Mouse (Mus musculus): ENCODE measurements at regions not wholly inside any gene's neighbourhood (a gene's known extent, or its start where the extent isn't known, plus 50 kb on each side); places are given as distances from the start of the nearest gene placed in this dataset.

DNA sequence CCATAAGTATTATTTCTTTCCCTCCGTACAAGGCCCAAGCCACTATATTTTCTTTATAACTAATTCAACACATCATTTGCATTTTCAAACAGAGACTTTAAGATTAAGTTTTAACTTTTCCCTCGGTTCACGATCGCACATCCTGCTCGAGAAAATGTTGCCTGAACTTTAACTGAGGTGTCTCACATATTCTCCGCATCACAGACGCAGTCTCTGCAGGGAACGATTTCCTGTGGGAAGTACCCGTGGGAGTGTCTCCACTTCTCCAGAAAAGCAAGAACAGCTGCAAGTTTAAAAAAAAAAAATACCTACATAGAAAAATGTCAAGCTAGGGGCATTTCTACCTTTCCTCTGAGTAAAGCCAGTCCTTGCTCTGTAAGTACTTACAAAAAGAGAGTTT lies 581.2 kb downstream of the Efna5 start:
- TF ChIP-seq CTCF (conservative IDR thresholded peaks at IDR 0.05) = no peak
- DNase-seq (ENCODE audit: low spot score in 2 of 2) = no peak
- H3K27ac ChIP-seq = no peak overlapping the region
- H3K4me3 ChIP-seq = no peak overlapping the region

DNA sequence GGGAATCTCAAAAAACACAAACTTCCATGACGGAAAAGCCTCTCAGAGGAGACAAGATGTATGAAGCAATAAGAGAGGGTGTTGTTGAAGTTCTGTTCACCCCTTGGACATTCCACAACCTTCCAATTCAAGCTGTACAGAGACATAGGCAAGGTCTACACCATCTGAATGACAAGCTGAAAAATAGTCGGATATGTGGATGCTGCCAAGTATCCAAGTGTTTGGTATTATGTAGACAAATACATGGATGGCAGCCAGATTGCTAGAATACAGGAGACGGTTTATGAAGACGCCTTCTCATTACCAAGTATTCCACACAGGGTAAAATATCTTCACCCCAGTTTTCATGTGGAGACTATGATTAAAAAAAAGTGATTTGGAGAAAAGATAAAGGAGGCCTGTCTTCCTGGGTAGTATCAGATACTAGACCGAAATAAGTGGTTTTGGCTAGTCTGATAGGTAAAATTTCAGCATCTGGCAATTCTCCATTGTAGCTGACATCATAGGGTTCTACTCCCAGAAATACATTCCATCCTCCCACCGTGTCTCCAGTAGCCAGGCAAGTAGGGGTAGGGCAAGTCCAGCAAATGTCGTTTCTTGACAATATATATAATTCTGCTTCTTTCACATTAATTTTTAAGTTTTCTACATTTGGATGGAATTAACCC lies 583.6 kb downstream of the Efna5 start:
- H3K4me3 ChIP-seq = no peak overlapping the region
- H3K27ac ChIP-seq = no peak overlapping the region
- no peak for DNase-seq (ENCODE audit: low spot score in 2 of 2)
- no peak for TF ChIP-seq CTCF (conservative IDR thresholded peaks at IDR 0.05)

DNA sequence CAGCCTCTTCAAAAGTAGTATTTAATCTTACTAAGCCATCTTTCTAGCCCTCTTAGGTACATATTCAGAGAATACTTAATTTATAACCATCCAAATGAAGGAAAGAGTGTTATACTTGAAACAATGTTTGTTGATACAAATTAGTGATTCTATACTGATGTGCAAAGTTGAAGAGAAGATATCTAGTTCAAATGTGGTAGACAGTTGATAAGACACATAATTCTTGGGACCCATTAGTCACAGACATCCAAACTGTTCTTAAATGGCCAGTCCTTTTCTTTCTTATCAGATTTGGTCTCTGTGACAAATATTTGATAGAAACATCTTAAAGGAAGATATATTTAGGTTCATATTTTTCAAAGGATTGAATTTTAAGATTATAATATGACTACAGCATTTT lies 585.7 kb downstream of the Efna5 start:
- no peak for TF ChIP-seq CTCF (conservative IDR thresholded peaks at IDR 0.05)
- no peak for DNase-seq (ENCODE audit: low spot score in 2 of 2)
- H3K27ac ChIP-seq = no peak overlapping the region
- no peak overlapping the region for H3K4me3 ChIP-seq

DNA sequence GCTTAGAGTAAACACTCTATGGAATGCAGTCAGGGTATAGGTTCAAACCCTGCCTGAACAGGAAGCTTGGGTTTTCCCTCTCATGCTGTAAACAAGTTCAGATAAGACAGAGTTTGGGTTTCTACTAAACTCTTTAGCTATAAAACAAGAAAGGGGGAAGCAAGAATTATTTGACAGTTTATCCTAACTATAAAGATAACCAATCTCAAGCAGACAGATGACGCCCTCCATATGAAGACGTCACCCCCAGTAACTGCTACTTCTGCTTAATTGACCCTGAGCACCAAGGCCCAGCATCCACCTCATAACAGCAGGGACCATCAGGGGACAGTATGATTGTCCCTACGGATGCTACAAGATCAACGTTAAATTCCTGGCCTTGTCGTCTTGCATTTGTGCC lies 588.4 kb downstream of the Efna5 start:
- Histone ChIP-seq H3K27ac (no peak overlapping the region), H3K4me3 (no peak overlapping the region)
- no peak for TF ChIP-seq CTCF (conservative IDR thresholded peaks at IDR 0.05)
- no peak for DNase-seq (ENCODE audit: low spot score in 2 of 2)

DNA sequence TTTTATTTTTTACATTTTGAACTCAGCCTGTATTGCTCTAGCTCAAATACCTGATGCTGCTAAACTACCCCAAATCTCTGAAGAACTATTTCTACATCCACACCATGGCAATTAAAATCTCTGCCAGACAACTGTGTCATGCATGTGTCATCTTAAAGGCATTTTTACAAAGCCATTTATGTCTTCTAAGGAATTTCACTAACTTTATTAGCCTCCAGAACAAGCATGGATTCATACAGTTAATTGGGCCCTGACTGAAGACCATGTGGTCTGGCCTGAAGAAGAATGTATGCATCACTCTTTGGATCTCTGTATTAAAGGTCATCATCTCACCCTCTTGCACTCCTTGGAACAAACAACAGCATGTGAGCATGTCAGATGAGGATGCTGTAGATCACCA lies 593.5 kb downstream of the Efna5 start:
- no peak overlapping the region for H3K4me3 ChIP-seq
- TF ChIP-seq CTCF (conservative IDR thresholded peaks at IDR 0.05) = no peak
- H3K27ac ChIP-seq = no peak overlapping the region
- DNase-seq (ENCODE audit: low spot score in 2 of 2) = no peak

DNA sequence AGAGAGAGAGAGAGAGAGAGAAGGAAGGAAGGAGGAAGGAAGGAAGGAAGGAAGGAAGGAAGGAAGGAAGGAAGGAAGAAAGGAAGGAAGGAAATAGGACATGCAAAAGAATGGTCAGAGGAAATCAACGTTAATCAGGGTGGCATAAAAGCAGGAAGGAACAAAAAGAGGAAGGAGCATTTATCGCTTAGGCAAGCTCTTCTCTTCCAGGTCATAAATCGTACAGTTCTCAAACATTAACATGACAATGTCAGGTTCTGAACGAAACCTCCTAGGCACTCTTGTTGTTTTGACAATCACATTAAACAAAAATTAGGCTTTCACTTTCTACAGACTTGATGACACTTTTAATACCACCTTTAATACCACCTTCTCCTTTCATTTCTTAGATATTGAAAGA lies 594.0 kb downstream of the Efna5 start:
- Histone ChIP-seq H3K27ac (no peak overlapping the region), H3K4me3 (no peak overlapping the region)
- no peak for TF ChIP-seq CTCF (conservative IDR thresholded peaks at IDR 0.05)
- no peak for DNase-seq (ENCODE audit: low spot score in 2 of 2)

DNA sequence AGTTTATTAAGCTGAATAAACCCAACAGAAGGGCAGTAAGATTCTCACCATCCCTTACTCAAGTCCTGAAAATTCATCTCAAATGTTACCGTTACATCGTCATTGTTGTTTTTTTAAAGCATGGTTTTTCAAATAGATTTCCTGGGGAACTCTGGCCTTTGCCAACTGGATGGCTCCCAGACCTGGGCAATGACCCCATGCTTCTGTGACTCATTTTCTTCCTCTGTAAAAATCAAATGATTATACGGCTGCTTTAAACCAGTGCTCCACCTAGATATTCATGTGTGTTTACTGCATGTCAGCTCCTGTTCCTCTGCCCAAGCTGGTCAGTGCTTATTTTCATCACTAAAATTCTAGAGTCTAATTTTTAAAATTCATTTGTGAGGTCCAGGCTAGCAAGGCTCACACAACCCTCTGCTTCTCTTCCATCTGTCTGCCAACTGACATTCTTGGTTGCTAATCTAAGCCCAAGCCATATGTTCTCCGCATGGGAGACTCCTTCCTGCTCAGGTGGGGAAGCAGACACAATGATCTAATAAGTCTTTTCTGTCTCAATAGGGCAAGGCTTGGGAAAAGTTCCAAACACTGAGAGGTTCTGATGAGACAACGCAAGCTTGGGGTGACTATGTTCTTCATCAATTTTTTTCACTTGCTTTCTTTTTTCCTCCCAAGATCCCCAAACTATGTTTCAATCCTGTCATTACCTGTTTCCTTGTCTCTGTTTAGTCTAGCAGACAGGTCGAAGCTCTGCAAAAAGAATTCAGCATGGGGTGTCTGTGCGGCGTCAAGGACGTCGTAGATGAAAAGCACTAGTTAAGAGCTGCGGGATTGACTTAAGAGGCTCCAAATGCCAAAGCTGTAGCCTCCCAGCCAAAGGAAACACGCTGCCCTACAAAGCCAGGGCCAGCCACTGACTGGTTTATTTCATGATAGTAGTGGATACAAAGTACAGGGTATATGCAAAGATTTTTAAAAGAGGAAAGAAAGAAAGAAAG lies 594.7 kb downstream of the Efna5 start:
- DNase-seq (ENCODE audit: low spot score in 2 of 2) = no peak
- Histone ChIP-seq H3K27ac (no peak overlapping the region), H3K4me3 (no peak overlapping the region)
- TF ChIP-seq CTCF (conservative IDR thresholded peaks at IDR 0.05) = no peak

DNA sequence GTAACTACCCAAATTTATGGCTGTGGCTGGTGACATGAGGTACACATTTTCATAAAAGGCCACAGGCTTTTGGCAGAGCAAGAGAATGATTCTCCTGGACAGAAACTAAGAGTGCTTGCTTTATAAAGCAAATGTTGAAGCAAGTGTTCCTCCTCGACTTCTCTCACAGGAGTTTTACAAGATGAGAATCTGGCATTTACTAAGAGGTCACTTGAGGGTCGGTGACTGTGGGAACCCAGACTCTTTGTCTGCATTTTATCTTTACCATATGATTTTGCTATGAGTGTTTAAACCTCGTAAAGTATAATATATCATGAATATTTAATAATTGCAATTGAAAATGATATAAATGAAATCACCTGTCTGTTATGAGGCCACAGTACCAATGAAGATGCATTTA lies 600.9 kb downstream of the Efna5 start:
- no peak for TF ChIP-seq CTCF (conservative IDR thresholded peaks at IDR 0.05)
- no peak overlapping the region for H3K4me3 ChIP-seq
- DNase-seq (ENCODE audit: low spot score in 2 of 2) = no peak
- H3K27ac ChIP-seq = no peak overlapping the region

DNA sequence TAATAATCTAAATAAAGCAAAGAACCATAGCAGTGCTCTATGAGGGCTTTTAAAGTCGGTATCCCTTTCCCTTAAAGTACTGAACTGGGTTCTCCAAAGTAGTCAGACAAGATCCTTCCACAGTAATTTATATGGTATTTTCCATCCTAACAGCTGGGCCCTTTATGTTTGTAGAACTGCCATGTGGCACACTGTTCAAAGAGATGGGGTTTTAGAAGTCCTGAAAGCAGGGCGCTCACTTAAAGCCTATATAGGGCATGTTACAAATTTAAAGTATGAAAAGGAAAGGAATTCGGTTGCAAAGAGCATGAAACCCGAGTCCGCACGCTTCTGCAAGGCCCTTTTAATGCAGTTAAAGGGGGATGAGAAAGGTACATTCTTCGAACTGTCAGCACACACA lies 609.7 kb downstream of the Efna5 start:
- DNase-seq (ENCODE audit: low spot score in 2 of 2) = no peak
- TF ChIP-seq CTCF (conservative IDR thresholded peaks at IDR 0.05) = no peak
- H3K4me3 ChIP-seq = no peak overlapping the region
- no peak overlapping the region for H3K27ac ChIP-seq

DNA sequence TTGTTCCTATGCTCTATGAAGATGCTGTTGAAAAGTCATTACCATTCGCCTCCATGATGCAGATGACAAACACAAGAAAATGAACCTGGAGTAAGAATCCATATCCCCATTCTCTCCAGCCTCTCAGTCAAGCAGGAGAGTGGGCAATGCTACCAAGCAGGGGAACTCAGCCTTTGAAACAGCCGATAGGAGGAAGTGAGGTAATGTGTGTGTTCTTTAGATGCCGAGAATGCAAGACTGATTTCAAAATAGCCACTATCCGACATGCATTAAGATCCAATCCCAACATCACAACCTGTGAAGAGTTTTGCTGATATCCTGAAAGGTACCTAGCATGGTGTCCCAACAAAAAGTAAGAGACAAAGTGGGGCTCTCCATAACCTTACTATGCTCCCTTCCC lies 611.8 kb downstream of the Efna5 start:
- H3K27ac ChIP-seq = no peak overlapping the region
- DNase-seq (ENCODE audit: low spot score in 2 of 2) = no peak
- no peak overlapping the region for H3K4me3 ChIP-seq
- TF ChIP-seq CTCF (conservative IDR thresholded peaks at IDR 0.05) = no peak

DNA sequence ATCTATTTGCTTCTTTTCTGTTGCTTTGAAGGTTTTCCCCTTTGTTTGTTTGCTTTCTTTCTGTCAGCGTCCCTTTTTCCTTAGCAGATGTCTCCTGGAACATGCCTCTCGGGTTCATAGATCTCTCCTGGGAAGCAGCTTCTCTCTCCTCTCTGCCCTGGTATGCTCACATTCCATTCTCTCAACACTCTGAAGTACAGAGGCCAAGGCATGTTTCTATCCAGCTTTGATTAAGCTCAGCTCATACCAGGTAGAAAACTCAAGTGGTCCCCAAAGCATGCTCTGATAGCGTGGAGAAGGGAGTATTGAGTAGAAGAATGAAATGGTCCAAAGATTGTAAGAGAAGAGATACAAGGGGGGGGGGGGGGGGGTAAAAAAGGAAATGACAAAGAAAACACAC lies 627.7 kb downstream of the Efna5 start:
- Histone ChIP-seq H3K4me3 (no peak overlapping the region), H3K27ac (no peak overlapping the region)
- no peak for TF ChIP-seq CTCF (conservative IDR thresholded peaks at IDR 0.05)
- DNase-seq (ENCODE audit: low spot score in 2 of 2) = no peak

DNA sequence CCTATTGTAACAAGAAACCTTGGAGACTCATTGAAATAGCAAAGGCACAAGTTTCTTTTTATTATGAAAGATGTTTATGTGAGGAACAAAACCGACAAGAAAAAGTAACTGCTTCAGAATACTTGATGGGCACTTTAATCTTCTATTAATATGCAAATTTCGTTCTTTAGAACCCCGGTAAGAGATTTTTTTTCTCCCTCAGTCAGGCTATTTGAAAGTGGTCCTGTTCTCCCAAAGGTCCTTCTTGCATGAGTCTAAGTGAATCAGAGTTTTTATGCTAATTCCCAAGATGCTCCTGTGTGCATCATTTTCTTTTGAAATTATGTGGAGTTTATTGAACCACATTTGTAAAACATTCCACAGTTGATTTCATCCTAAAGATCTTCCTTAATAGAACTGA lies 633.1 kb downstream of the Efna5 start:
- no peak for DNase-seq (ENCODE audit: low spot score in 2 of 2)
- H3K27ac ChIP-seq = no peak overlapping the region
- TF ChIP-seq CTCF (conservative IDR thresholded peaks at IDR 0.05) = no peak
- H3K4me3 ChIP-seq = no peak overlapping the region

DNA sequence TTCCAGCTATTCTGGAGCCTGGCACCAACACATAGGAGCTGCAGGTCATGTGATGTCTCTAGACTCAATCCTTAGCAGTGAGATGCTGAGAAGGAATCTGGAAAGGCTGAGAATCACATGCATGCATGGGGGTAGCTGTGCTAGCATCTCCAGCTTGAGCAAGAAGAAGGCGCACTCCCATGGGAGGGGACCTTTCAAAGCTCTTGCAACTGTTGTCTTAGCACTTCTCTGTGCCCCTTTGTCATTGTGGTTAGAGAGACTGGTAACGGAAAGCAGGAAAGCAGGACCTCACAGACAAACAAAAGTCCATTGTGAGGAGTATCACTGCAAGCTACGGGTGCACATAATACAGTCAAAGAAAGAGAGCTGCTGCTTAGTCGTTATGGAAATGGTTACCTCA lies 634.5 kb downstream of the Efna5 start:
- Histone ChIP-seq H3K4me3 (no peak overlapping the region), H3K27ac (no peak overlapping the region)
- TF ChIP-seq CTCF (conservative IDR thresholded peaks at IDR 0.05) = no peak
- no peak for DNase-seq (ENCODE audit: low spot score in 2 of 2)

DNA sequence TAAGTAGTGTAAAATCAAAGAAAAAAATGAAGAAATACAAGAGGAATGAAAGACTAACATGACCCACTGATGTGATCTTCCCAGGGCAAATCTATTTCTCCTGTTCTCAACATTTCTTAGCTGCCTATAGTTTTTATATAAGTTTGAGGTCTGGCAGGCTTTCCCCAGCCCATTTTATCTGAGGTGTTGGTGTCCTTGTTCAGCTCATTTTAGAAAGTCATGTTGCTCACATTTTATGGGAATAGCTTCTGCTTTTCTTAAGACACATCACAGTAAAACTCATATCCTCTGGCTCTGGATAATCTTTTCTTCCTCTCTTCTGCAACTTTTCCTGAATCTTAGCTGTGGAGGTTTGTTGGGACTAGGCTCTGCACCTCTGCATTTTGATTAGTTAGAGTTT lies 650.2 kb downstream of the Efna5 start:
- Histone ChIP-seq H3K27ac (no peak overlapping the region), H3K4me3 (no peak overlapping the region)
- TF ChIP-seq CTCF (conservative IDR thresholded peaks at IDR 0.05) = no peak
- DNase-seq (ENCODE audit: low spot score in 2 of 2) = no peak
